Mouse (Mus musculus): Measurements from ENCODE around the gene Bbc3. TPM values are rescaled to one million over a fixed set of nuclear protein-coding genes. Genes with fewer than 3 reads are reported as not detected.
"Not testable (repeated sequence)": the region's sequence is repeated elsewhere in the genome, so short reads cannot be mapped to it uniquely, and the experiment has no call there.

Gene Bbc3
- polyA plus RNA-seq (2014; fragmentation: Nextera tagmentation; extraction: Ambion mirVana): 13.7 and 19.7 TPM in 2 replicates

DNA sequence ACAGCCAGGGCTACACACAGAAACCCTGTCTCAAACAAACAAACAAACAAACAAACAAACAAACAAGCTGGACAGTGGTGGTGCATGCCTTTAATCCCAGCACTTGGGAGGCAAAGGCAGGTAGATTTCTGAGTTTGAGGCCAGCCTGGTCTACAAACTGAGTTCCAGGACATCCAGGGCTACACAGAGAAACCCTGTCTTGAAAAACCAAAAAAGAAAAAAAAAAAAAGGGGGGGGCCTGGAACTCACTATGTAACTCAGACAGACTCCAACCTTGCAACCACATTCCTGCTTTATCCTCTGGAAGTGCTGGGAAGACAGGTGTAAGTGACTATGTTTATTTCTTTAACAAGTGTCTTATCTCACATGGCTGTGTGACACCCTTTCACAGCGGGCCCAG lies at the start of gene Bbc3:
TSS of gene Bbc3 (plus strand) at position 301 of the 400 bp plus-strand sequence.
- H3K27me3 ChIP-seq (ENCODE audit: control insufficient read depth, insufficient read depth, low read length); ATAC-seq (ENCODE audit: low read depth); H3K36me3 ChIP-seq (ENCODE audit: control insufficient read depth, insufficient read depth, low read length); H3K27ac ChIP-seq (ENCODE audit: low read depth, low read length); H3K9me3 ChIP-seq (ENCODE audit: control insufficient read depth, low read length): not testable (repeated sequence)
- H3K4me2 ChIP-seq (ENCODE audit: low read depth, low read length): peak within 1 kb of the TSS; percentile 98
- peak within 1 kb of the TSS; percentile 65 for H3K4me3 ChIP-seq (ENCODE audit: low read depth, low read length)
- 56% methylated on average over 1 of the region's 1 CpGs for WGBS
- H3K9ac ChIP-seq (replicated peaks; ENCODE audit: low read depth, low read length): peak within 1 kb of the TSS; percentile 58
- peaks cover 20% of the 10 kb centered on the region; the same call in 1 of the 2 replicates for H3K4me1 ChIP-seq (ENCODE audit: control insufficient read depth, insufficient read depth, low read length)

DNA sequence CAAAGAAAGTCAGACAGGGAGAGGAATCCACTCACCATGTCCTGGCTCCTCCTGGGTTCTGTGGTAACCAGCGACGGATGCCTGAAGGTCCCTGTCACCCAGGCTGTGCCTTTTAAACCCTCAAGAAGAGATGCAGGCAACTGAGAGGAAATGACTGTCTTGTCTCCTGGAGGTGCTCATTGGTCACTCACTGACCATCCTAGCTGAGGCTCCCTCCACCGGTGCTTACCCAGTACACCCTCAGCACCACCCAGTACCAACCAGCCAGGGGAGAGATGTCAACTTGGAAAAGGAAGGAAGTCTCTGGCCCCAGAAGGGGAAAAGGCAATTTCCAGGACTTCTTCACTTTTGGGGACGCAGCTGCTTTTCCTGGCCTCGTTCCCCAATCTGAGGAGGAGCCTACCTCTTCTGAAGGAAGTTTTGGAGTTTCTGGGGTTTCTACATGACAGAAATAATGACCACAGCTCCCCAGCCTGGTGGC lies 49.0 kb upstream of the Bbc3 start, which contains the start of gene C5ar1:
TSS of gene C5ar1 (minus strand) at position 431 of the 481 bp plus-strand sequence.
- Histone ChIP-seq H3K27ac (ENCODE audit: low read depth, low read length) (no peak within 1 kb of the TSS), H3K4me3 (ENCODE audit: low read depth, low read length) (no peak within 1 kb of the TSS), H3K36me3 (ENCODE audit: control insufficient read depth, insufficient read depth, low read length) (no peaks in the 10 kb centered on the region), H3K4me2 (ENCODE audit: low read depth, low read length) (no peak within 1 kb of the TSS), H3K27me3 (ENCODE audit: control insufficient read depth, insufficient read depth, low read length) (no peaks in the 10 kb centered on the region), H3K4me1 (ENCODE audit: control insufficient read depth, insufficient read depth, low read length) (no peaks in the 10 kb centered on the region), H3K9me3 (ENCODE audit: control insufficient read depth, low read length) (no peaks in the 10 kb centered on the region), H3K9ac (replicated peaks; ENCODE audit: low read depth, low read length) (no peak within 1 kb of the TSS)
- WGBS: 87% methylated on average over 5 of the region's 5 CpGs
- ATAC-seq (ENCODE audit: low read depth): no peak

DNA sequence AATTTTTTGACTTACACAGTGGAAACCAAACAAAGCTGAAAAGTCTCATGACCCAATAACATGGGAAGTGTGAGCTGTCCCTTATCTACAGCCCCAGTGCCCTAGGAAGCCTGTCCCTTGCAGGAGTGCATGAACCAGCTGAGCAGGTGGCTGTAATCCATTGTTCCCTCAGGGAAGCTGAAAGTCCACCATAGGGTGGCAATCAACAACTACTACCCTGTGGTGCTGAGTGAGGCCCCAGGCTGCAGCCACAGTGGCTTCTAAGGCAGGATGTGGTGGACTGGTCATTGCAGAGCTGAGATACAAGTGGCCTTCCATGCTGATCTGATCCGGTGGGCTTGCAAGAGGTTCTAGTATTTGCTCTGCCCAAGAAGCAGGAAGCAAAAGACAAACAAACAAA lies 47.1 kb upstream of the Bbc3 start:
- H3K9ac ChIP-seq (replicated peaks; ENCODE audit: low read depth, low read length): no peak overlapping the region
- no peaks in the 10 kb centered on the region for H3K4me1 ChIP-seq (ENCODE audit: control insufficient read depth, insufficient read depth, low read length)
- no peak overlapping the region for H3K4me2 ChIP-seq (ENCODE audit: low read depth, low read length)
- H3K27me3 ChIP-seq (ENCODE audit: control insufficient read depth, insufficient read depth, low read length): no peaks in the 10 kb centered on the region
- H3K4me3 ChIP-seq (ENCODE audit: low read depth, low read length): no peak overlapping the region
- H3K9me3 ChIP-seq (ENCODE audit: control insufficient read depth, low read length): 0 out of 2 replicates have a peak, but pooled peaks cover 2% of the 10 kb centered on the region
- whole genome bisulfite sequencing: 67% methylated on average over 1 of the region's 1 CpGs
- H3K27ac ChIP-seq (ENCODE audit: low read depth, low read length): no peak overlapping the region
- no peaks in the 10 kb centered on the region for H3K36me3 ChIP-seq (ENCODE audit: control insufficient read depth, insufficient read depth, low read length)
- ATAC-seq (ENCODE audit: low read depth): no peak

DNA sequence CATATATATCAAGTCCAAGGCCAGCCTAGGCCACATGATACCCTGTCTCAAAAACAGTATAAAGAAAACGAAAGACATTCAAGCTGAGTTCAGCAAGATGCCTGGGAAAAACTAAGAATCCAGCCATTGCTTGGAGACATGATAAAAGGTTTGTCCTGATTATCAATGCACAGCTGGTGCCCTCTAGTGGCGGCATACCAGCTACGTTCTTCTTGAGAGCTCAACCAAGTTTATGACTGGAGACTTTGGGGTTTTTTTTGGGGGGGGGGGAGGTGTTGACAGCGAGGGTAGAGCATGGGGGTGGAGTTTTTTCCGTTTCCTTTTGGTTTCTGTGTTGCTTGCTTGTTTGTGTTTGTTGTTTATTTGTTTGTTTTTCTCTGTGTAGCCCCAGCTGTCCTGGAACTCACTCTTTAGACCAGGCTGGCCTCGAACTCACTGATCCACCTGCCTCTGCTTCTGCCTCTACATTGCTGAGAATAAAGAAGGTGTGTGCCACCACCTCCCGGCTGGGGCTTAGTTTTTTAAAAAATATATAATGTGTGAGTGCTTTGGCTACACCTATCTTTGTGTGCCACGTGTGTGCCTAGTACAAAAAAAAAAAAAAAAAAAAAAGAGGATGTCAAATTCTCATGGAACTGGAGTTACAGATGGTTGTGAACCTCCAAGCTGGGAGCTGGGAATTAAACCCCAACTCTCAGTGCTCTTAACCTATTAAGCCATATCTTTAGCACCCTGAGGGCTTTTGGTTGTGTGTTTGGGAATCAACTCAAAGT lies 45.0 kb upstream of the Bbc3 start:
- WGBS: 33% methylated on average over 8 of the region's 8 CpGs
- Histone ChIP-seq H3K36me3 (ENCODE audit: control insufficient read depth, insufficient read depth, low read length) (no peaks in the 10 kb centered on the region), H3K4me3 (ENCODE audit: low read depth, low read length) (no peak overlapping the region), H3K4me2 (ENCODE audit: low read depth, low read length) (no peak overlapping the region), H3K9ac (replicated peaks; ENCODE audit: low read depth, low read length) (no peak overlapping the region), H3K4me1 (ENCODE audit: control insufficient read depth, insufficient read depth, low read length) (no peaks in the 10 kb centered on the region), H3K9me3 (ENCODE audit: control insufficient read depth, low read length) (0 out of 2 replicates have a peak, but pooled peaks cover 2% of the 10 kb centered on the region), H3K27ac (ENCODE audit: low read depth, low read length) (no peak overlapping the region), H3K27me3 (ENCODE audit: control insufficient read depth, insufficient read depth, low read length) (no peaks in the 10 kb centered on the region)
- no peak for ATAC-seq (ENCODE audit: low read depth)

DNA sequence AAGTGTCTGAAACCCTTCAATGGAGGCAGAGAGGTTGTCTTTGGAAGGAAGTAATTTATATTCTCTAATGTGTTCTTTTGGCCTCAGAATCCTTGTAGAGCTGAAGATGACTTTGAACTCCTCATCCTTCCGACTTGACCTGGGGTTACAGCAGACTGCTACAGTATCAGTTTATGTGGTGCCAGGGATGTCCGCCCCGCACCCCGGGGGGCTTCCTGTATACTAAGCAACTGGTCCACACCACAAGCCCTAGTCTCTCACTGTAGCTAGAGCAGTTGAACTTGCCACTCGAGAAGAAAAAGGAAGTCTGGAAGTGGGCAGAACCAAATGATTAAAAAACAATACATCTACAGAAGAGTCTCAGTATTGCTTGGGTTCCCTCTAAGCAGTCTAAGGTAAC lies 44.4 kb upstream of the Bbc3 start:
- Histone ChIP-seq H3K4me2 (ENCODE audit: low read depth, low read length) (no peak overlapping the region), H3K9me3 (ENCODE audit: control insufficient read depth, low read length) (0 out of 2 replicates have a peak, but pooled peaks cover 2% of the 10 kb centered on the region), H3K27ac (ENCODE audit: low read depth, low read length) (no peak overlapping the region), H3K36me3 (ENCODE audit: control insufficient read depth, insufficient read depth, low read length) (no peaks in the 10 kb centered on the region), H3K4me3 (ENCODE audit: low read depth, low read length) (no peak overlapping the region), H3K9ac (replicated peaks; ENCODE audit: low read depth, low read length) (no peak overlapping the region), H3K4me1 (ENCODE audit: control insufficient read depth, insufficient read depth, low read length) (no peaks in the 10 kb centered on the region), H3K27me3 (ENCODE audit: control insufficient read depth, insufficient read depth, low read length) (no peaks in the 10 kb centered on the region)
- no peak for ATAC-seq (ENCODE audit: low read depth)
- WGBS: 80% methylated on average over 5 of the region's 5 CpGs

DNA sequence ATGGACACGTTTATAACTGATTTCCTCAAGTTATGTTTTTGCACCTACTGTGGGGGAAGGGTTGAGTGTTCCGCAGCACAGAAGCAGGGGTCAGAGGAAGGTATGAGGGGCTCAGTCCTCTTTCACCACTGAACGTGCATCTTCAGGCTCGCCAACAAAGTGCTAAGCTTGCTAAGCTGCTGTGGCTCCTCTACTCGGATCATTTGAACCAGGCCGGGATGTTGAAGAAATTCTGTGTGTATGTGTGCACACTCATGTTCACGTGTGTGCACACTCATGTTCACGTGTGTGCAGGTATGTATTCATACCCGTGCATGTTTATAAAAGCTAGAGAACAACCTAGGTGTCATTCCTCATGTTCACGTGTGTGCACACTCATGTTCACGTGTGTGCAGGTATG lies 42.3 kb upstream of the Bbc3 start:
- Histone ChIP-seq H3K4me3 (ENCODE audit: low read depth, low read length) (no peak overlapping the region), H3K9me3 (ENCODE audit: control insufficient read depth, low read length) (0 out of 2 replicates have a peak, but pooled peaks cover 2% of the 10 kb centered on the region), H3K36me3 (ENCODE audit: control insufficient read depth, insufficient read depth, low read length) (no peaks in the 10 kb centered on the region), H3K4me2 (ENCODE audit: low read depth, low read length) (no peak overlapping the region), H3K27me3 (ENCODE audit: control insufficient read depth, insufficient read depth, low read length) (no peaks in the 10 kb centered on the region), H3K9ac (replicated peaks; ENCODE audit: low read depth, low read length) (no peak overlapping the region), H3K27ac (ENCODE audit: low read depth, low read length) (no peak overlapping the region), H3K4me1 (ENCODE audit: control insufficient read depth, insufficient read depth, low read length) (no peaks in the 10 kb centered on the region)
- no peak for ATAC-seq (ENCODE audit: low read depth)
- 90% methylated on average over 11 of the region's 11 CpGs for WGBS

DNA sequence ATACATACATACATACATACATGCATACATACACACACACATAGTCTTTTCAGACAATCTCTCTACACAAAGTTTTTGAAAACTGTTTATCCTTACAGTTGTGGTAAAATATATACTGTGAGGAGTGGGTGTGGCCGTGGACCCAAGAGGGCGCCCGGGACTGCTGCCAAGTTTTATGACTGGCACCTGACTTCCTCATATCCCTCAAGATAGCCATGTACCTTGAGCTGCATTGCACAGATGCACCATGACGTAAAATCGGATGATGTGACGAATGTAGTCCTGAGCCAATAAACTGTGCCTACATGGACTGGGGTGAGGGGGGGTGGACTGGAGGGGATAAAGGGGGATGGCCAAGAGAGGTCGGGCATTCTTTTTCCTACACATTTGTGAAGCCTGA lies 41.6 kb upstream of the Bbc3 start:
- not testable (repeated sequence) for H3K4me3 ChIP-seq (ENCODE audit: low read depth, low read length); H3K9ac ChIP-seq (replicated peaks; ENCODE audit: low read depth, low read length); H3K4me2 ChIP-seq (ENCODE audit: low read depth, low read length); H3K4me1 ChIP-seq (ENCODE audit: control insufficient read depth, insufficient read depth, low read length); H3K27me3 ChIP-seq (ENCODE audit: control insufficient read depth, insufficient read depth, low read length); H3K9me3 ChIP-seq (ENCODE audit: control insufficient read depth, low read length); H3K27ac ChIP-seq (ENCODE audit: low read depth, low read length); ATAC-seq (ENCODE audit: low read depth); H3K36me3 ChIP-seq (ENCODE audit: control insufficient read depth, insufficient read depth, low read length)
- 86% methylated on average over 7 of the region's 7 CpGs for WGBS

DNA sequence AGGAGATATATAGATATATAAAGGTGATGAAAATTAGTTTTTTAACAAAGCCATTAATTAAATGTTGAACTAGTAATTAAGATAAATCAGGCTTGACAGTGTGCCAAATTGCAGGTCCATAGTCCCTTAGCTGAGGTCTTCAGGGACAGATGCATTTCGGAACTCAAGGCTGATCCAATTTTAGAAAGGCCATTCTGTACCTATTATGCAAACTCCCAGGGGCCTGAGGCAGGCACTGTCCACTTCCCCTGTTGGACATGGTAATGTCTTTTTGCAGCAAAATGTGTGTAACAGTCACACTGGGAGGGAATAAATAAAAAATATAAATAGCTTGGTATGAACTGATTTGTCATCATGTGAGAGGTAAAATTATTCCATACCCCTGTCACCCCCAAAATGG lies 37.1 kb upstream of the Bbc3 start:
- H3K4me1 ChIP-seq (ENCODE audit: control insufficient read depth, insufficient read depth, low read length): peaks cover 20% of the 10 kb centered on the region
- H3K27ac ChIP-seq (ENCODE audit: low read depth, low read length): no peak overlapping the region
- H3K27me3 ChIP-seq (ENCODE audit: control insufficient read depth, insufficient read depth, low read length): no peaks in the 10 kb centered on the region
- 32% methylated on average over 1 of the region's 1 CpGs for WGBS
- no peak overlapping the region; the same call in 1 of the 2 replicates for H3K9ac ChIP-seq (replicated peaks; ENCODE audit: low read depth, low read length)
- H3K4me3 ChIP-seq (ENCODE audit: low read depth, low read length): peak overlapping the region; percentile 12; the same call in 1 of the 2 replicates
- peak overlapping the region; percentile 77; the same call in 1 of the 2 replicates for H3K4me2 ChIP-seq (ENCODE audit: low read depth, low read length)
- no peaks in the 10 kb centered on the region for H3K9me3 ChIP-seq (ENCODE audit: control insufficient read depth, low read length)
- no peak for ATAC-seq (ENCODE audit: low read depth)
- peaks cover 3% of the 10 kb centered on the region; the same call in 1 of the 2 replicates for H3K36me3 ChIP-seq (ENCODE audit: control insufficient read depth, insufficient read depth, low read length)

DNA sequence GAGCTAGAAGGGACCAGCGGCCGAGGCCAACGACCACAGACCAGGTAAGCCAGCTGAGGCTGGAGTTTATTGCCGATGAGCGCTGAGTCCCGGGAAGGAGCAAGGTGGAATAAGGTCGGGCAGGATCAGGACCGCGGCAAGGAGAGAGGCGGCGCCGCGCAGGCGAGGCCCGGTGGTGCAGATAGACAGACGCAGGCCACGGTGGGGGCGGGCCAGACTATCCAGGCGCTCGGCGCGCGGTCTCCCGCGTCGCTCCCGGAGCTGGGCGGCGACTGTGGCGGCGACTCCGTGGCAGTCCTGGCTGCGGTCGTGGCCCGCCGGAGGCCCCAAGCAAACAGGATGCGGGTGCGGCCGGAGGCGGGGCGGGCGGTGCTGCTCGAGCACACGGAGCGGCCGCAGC lies 35.5 kb upstream of the Bbc3 start:
- under 1% methylated on average over 38 of the region's 46 CpGs for WGBS
- no peaks in the 10 kb centered on the region for H3K27me3 ChIP-seq (ENCODE audit: control insufficient read depth, insufficient read depth, low read length)
- H3K4me2 ChIP-seq (ENCODE audit: low read depth, low read length): peak overlapping the region; percentile 77
- H3K4me1 ChIP-seq (ENCODE audit: control insufficient read depth, insufficient read depth, low read length): peaks cover 20% of the 10 kb centered on the region
- H3K4me3 ChIP-seq (ENCODE audit: low read depth, low read length): peak overlapping the region; percentile 76
- peaks cover 18% of the 10 kb centered on the region for H3K36me3 ChIP-seq (ENCODE audit: control insufficient read depth, insufficient read depth, low read length)
- peak overlapping the region; percentile 94 for H3K27ac ChIP-seq (ENCODE audit: low read depth, low read length)
- peak; percentile 80 for ATAC-seq (ENCODE audit: low read depth)
- H3K9ac ChIP-seq (replicated peaks; ENCODE audit: low read depth, low read length): peak overlapping the region; percentile 88
- no peaks in the 10 kb centered on the region for H3K9me3 ChIP-seq (ENCODE audit: control insufficient read depth, low read length)
